Mouse (Mus musculus) neural tube, embryonic 11.5 days (tissue): ENCODE data around the gene Pcdh9. TPM values are rescaled to one million over a fixed set of nuclear protein-coding genes. Genes with fewer than 3 reads are reported as not detected.

Experiments
- ATAC-seq: fragments of 200-750 bp; cut with Nextera tagmentation; 2 replicates; pipeline ENCODE4 v1.8.0; 2017; ENCODE audit warnings: moderate number of reproducible peaks, mild to moderate bottlenecking, moderate TSS enrichment, moderate library complexity; ENCODE audit not compliant: insufficient read depth, low FRiP score, low TSS enrichment
- DNase-seq: peaks from one replicate; pipeline ENCODE4 v3.0.0-alpha.2; 2015; ENCODE audit warnings: low spot score
- H3K27ac ChIP-seq: fragments of 300-500 bp; sonication (generic); 2 replicates; pipeline ENCODE4 v1.5.1; 2014; ENCODE audit warnings: low read depth, mild to moderate bottlenecking, low read length
- H3K27me3 ChIP-seq: fragments of 300-500 bp; sonication (generic); 2 replicates; pipeline ENCODE4 v1.6.1; 2014; ENCODE audit warnings: mild to moderate bottlenecking, low read length, mixed read lengths; ENCODE audit not compliant: control insufficient read depth, insufficient read depth
- H3K36me3 ChIP-seq: fragments of 300-500 bp; sonication (generic); 2 replicates; pipeline ENCODE4 v1.6.1; 2014; ENCODE audit warnings: mild to moderate bottlenecking, low read length, moderate library complexity, mixed read lengths; ENCODE audit not compliant: control insufficient read depth, insufficient read depth
- H3K4me1 ChIP-seq: fragments of 300-500 bp; sonication (generic); 2 replicates; pipeline ENCODE4 v1.6.1; 2014; ENCODE audit warnings: low read length, mixed read lengths; ENCODE audit not compliant: control insufficient read depth, insufficient read depth
- H3K4me2 ChIP-seq: fragments of 300-500 bp; sonication (generic); 2 replicates; pipeline ENCODE4 v1.6.1; 2014; ENCODE audit warnings: low read depth, mild to moderate bottlenecking, moderate library complexity
- H3K4me3 ChIP-seq: fragments of 300-500 bp; sonication (generic); 2 replicates; pipeline ENCODE4 v1.5.1; 2014; ENCODE audit warnings: low read depth, low read length
- H3K9ac ChIP-seq: fragments of 300-500 bp; sonication (generic); 2 replicates; pipeline ENCODE4 v1.6.1; 2014; ENCODE audit warnings: mild to moderate bottlenecking, low read length
- H3K9me3 ChIP-seq: fragments of 300-500 bp; sonication (generic); 2 replicates; pipeline ENCODE4 v1.6.1; 2016; ENCODE audit warnings: low read length; ENCODE audit not compliant: control insufficient read depth
- WGBS: fragments of 180-500 bp; shearing (Covaris S2); extraction: QIAGEN DNeasy Blood & Tissue Kit; methylation state at CpG from one replicate; pipeline ENCODE4 v1.1.7; 2014; 5-methylcytosine and 5-hydroxymethylcytosine counted together
- polyA plus RNA-seq: library from polyadenylated mRNA; unstranded; fragments of >200 nt; fragmentation: Nextera tagmentation; extraction: Ambion mirVana; gene quantifications from 2 replicates; pipeline ENCODE4 v1.2.1, GENCODE M21; 2014

Pcdh9 gene
- polyA plus RNA-seq, 1 experiment from 2014 or later: 48.6 TPM

DNA sequence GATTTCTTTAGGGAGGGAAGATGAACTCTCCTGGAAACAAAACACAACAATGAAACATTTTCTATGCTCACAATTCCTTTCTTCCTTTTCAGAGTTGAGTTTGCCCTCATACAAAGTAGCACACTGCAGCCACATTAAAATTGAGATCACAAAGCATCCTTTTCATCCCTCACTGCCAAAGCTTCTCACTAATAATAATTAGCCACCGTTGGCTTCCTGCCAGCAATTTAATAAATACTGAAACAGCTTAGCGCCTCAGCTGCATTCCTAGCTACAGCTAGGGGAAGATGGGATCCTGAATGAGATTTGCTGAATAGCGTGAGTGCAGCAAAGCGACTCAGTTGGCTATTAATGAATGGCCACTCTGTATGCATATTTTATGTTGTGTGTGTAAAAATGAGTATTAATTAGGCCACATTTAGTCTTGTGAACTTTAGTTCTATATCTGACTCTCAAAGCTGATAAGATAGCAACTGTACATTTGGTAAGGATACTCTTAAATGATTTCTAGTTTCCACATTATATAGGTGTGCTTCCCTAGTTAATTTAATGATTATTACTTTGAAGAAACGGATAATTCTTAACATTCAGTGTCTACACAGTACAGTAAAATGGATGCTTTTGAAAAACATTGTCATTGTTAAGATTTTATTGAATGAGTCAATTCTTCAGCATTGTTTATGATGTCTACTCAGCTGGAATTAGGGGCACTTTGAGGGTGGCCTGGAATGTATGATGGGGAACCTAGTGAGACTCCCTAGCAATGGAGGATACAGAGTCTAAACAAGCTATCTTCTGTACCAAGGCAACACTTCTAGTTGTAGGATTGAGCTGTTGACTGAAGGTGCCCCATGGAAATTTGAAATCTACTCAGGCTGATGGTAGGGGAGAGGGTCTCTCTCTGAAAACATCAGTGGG lies 881.1 kb downstream of the Pcdh9 start:
- no peak overlapping the region for H3K4me3 ChIP-seq
- ATAC-seq: peak; percentile 76; the same call in 1 of the 2 replicates
- H3K36me3 ChIP-seq: no peaks in the 10 kb centered on the region
- H3K9ac ChIP-seq: no peak overlapping the region
- 54% methylated on average over 5 of the region's 5 CpGs for WGBS
- H3K27ac ChIP-seq: no peak overlapping the region
- no peaks in the 10 kb centered on the region for H3K9me3 ChIP-seq
- H3K27me3 ChIP-seq: no peaks in the 10 kb centered on the region
- H3K4me1 ChIP-seq: no peaks in the 10 kb centered on the region
- peak; percentile 18 for DNase-seq
- no peak overlapping the region for H3K4me2 ChIP-seq
